Mouse (Mus musculus) olfactory bulb, adult 2 months (tissue): ENCODE measurements around the gene Egfl7.

Experiments
- CTCF ChIP-seq: fragments of 200-500 bp; IDR thresholded peaks from 2 replicates; pipeline ENCODE4 v1.5.1; 2012; ENCODE audit warnings: low read depth, mild to moderate bottlenecking, low read length, moderate library complexity; ENCODE audit not compliant: insufficient read depth
- POLR2A ChIP-seq: fragments of 200-500 bp; IDR thresholded peaks from 2 replicates; pipeline ENCODE4 v1.6.1; 2012; ENCODE audit warnings: mild to moderate bottlenecking, low read depth, low read length, moderate library complexity; ENCODE audit not compliant: insufficient read depth

GRCm38 (mm10) chr2:26576462-26576861 is 3.4 kb upstream of the Egfl7 start:
- TF ChIP-seq CTCF (no peak), POLR2A (no peak)
